Mouse (Mus musculus) gastrocnemius, postnatal 4 days (tissue): ENCODE data around the gene Slc19a1. TPM values are rescaled to one million over a fixed set of nuclear protein-coding genes. Genes with fewer than 3 reads are reported as not detected.
A peak's percentile ranks its signal among the peaks of the same experiment; 100 is the strongest.

Experiments used
- DNase-seq, 2 experiments: peaks; one replicate each; pipeline ENCODE4 v3.0.0; 2021 to 2022; ENCODE audit warnings: low spot score in 2 of 2, mixed read lengths in 2 of 2
- total RNA-seq, 2 experiments: library from RNA; stranded (reverse); gene quantifications; 2 replicates each; pipeline ENCODE4 v1.2.3; 2021

The Slc19a1 gene
- total RNA-seq, 2 experiments from 2014 or later, result 9.8 to 10.3 TPM

DNA sequence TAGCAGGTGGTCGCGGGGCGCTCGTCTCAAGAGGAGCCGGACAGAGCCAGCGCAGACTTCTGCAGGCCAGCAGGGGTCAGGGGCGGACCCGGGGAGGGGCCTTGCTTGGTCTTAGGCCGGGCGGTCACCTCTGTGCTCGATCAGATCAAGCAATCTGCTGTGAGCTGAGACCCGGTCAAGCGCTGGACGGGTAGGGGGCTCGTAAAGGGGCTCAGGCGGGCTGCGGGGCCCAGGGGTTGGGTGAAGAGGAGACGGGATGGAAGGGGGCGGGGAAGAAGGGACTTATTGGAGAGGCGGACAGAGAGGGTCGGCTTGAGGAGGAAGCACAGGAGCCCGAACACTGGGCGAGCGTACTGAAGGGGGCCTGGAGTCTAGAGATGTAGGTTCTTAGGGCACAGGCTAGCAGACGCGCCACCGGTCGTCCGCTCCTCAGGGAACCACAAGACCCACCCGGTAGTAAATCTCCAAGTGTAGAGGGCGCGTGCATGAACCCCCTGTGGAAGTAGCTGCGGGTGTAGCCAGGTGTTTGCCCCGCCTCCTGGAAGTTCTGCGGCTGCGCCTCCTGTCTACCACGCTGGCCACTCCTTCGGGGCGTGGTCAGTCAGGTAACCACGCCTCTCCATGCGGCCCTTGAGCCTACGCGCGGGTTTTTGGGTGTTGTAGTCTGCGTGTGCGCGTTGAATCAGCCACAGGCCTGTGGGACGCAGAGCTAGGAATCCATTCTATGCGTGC lies 716 bp downstream of the Slc19a1 start:
- DNase-seq, result peak; percentile 73 to 89

DNA sequence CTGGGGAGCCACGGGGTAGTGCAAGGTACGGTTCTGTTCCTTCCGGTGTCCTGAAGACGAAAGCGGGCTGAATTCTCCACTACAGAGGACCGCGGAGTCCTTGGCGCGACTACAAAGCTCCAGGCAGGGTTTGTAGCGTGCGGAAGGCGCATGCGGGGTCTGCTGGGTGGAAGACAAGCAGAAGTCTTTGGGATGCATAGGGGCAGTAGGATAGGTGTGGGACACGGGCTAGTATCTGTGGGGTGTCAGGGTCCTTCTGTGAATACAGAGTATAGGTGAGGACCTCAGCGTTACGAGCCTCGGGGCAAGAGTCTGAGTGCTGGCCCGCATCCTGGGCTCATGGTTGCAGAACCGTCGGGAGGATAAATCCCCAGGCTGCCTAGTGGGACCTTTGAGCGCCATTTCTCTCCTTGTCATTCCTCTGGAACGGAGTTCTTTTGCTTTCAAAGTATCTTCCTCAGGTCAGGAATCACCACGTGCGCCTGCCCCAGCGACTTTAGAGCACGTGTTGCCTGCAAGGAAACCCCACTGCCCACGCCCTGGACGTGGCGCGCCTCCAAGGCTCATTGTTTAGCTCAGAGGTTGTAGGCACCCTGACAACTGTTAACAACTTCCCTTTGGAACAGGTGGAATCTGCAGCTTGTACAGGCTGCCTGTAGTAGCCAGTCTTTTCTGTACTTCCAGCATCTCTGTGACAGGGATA lies 1.4 kb downstream of the Slc19a1 start:
- DNase-seq, result peak in 1 of 2 experiments; percentile 46

DNA sequence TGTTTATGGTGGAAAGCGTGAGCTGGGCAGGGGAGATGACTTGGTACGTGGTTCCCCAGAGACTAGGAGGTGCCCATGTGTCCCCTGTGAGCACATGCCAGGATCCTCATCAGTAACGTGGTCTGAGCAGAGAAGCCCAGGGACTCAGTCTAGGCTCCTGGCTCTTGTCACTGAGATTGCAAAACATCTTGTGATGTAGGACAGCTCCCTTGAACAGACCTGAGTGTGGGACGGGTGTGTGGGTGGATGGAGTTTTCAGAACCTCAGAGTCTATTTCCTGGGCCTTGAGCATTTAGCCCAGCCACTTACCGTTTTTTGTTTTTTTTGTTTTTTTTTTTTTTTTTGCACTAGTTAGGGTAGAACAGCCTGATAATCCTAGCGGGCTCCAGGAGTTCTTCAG lies 3.4 kb downstream of the Slc19a1 start:
- no peak for DNase-seq

DNA sequence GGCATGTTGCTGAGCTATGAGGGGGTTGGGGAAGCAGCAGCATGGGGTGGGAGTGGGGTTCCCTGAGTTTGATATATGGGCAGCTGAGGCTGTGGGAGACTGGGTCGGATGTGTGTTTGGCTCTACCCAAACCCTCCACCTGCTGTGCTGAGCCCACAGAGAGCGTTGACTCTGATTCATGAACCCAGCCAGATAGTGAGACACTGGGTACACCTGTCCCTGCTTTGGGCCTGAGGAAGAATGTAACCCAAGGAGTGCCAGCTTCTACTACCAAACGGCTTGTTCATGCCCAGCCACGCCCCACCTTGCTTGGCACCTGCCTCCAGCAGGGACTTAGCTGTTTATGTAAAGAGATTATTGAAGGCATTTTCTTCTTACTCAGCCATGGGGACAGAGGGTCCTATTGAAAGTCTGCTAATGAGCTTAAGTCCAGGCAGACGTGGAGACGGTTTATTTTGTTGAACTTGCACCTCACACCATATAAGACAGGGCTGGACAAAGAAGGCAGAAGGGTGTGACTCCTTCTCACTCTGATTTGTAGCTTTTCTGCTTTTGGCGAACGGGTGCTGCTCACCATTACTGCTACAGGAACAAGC lies 6.6 kb downstream of the Slc19a1 start:
- DNase-seq, result no peak

DNA sequence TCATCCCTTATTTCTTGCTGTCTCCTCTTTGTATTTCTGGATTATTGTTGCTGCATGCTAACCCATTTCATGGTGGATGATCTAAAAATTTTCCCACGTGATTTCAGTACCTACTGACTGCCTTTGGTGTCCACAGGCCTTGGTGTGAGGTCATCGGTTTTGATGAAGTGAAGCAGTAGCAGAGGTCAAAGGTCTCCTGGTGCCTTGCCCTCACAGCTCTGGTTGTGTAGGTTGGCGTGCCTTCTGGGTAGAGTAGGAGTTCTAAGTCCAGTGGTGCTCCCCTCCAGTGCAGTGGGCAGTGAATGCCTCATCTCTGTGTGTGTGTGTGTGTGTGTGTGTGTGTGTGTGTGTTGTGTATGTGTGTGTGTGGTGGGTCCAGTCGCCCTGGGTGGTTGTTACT lies 16.2 kb downstream of the Slc19a1 start:
- no peak for DNase-seq

DNA sequence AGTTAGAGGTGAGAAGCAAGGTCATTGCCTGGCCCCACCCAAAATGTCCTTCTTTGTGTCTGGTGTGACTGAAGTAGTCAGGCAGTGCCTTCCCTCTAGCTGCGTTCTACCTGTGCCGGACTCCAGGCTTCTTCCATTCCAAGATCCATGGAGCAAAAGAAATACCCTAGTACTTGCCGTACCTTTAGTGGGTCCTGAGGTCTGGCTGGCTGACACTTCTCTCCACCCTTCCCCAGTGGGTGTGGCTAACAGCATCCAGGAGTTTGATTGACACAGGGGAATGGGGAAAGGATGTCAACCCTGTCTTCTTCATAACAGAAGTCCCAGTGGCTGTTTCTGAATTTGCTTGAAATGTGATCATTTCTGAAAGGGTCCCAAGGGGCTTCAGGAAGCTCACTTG lies 16.6 kb downstream of the Slc19a1 start:
- DNase-seq, result no peak

DNA sequence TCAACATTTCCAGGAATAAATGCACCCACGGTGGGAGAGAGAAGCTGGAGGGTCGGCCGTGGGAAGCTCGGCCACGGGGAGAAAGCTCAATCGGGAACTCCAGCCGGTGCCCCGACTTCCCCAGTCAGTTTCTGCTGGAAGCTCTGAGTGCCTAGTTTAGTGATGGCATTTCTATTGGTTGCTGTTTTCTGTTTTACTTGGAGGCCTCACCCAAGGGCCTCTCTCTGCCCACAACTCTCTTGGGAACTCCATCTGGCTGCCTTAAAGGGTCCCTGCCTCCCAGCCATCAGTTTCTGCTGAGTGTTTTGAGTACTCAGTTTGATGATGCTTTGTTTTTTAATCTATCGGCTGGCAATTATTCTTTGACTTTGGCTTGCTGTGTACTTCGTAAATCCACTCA lies 24.7 kb downstream of the Slc19a1 start:
- no peak for DNase-seq

DNA sequence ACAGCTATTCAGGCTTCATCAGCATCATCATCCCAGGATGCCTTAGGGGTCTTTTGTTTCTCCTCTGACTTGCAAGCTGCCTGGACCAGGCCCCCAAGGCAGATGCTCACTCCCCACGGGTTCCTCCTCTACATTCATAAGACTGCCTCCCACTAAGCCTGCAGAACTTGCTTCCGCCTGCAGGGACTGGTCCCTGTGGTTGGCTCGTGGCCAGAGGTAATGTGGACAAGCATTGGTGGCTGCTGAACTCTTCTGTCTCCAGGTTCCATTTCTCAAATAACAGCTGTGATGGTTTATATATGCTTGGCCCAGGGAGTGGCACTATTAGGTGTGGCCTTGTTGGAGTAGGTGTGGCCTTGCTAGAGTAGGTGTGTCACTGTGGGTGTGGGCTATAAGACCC lies 29.4 kb downstream of the Slc19a1 start:
- DNase-seq, result no peak

DNA sequence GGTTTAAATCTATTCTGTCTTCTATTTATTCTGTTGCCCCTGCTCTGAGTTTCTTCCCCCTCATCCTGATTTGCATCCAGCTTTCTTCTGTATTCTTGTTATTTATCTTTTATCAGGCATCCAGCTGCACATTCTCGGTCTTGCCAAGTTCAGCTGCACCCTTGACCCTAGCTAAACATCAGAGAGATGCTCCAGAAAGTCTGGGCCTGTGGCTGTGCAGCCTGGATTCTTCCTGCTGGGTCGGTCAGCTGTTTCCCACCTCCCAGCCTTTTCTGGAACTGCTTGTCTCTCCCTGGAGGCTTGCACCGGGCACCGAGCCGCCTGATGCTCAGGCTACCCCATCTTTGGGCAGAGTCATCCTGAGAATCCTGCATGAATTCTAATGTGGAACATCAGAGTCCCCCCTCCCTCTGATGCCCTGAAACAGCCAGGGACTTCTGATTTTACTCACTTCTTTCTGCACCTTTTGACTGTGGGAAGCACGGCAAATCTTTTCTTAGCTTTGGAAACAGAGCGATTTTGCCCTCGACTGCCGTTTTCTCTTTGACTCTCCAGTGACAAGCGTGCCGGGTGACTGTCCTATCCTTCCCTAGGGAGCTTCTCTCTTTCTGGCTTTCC lies 30.5 kb downstream of the Slc19a1 start:
- DNase-seq, result peak in 1 of 2 experiments; percentile 56

DNA sequence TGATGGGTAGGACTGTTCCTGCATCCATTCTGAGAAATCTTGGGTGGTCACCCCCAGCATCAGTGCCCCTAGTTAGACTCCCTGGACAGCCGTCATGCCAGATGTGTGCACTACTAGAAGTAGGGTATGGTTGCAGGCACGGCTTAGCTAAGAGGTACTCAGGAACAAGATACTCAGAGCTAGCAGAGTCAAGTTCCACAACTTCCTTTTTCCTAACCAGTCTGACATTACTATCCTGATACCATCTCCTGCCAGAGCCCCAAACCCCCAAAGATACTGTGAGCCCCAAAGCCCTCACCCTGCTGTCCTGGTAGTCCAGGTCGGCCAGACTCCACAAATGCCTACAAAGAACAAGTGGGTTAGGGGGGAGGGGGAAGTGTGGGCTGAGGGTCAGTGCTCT lies 32.2 kb downstream of the Slc19a1 start:
- no peak for DNase-seq

DNA sequence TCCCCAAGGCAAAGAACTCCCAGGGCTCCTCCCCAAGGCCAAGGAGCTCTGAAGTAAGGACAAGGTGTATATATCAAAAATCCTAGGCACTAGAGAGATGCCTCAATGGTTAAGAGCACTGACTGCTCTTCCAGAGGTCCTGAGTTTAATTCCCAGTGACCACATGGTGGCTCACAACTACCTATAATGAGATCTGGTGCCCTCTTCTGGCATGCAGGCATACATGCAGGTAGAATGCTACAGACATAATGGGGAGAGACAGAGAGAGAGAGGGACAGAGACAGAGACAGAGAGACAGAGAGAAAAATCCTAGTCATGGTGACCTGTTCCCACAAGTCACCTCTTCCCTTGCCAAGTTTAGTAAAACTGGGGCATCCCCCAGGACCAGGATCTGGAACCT lies 32.6 kb downstream of the Slc19a1 start:
- no peak for DNase-seq

DNA sequence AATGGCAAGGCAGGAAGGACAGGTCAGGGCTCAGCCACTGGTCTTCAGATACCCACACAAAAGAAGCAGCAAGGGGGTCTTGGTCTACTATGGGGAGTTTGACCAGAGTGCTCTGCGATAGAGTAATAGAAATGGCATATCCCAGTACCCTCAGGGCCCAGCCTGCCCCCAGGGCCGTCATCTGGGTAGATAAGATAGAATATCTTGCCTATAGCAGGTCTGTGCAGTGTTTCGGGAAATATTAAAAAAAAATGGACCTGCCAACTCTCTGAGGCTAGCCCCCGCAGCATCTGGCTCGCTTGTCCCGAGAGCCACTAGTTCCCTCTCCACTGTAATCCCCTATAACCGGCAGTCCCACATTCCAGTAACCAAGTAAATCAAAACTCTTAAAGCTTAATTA lies 36.4 kb downstream of the Slc19a1 start:
- no peak for DNase-seq

DNA sequence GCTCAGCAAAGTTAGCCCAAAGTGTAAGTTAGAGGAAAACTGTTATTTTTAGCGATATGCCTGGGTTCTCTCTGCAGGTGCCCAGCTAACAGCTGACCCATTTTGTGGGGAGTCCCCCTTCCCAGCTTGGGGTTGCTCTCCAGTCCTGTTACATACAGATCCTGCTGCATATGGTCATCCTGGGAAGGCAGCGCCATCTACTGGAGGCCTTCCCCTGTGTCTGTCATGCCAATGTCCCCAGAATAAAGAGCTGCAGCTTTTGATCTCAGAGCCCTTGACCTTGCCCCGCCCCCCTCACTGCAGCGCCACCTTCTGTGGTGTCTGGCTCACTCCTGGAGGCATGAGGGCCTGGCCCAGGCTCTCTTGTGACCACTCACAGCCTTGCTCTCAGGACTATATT lies 38.0 kb downstream of the Slc19a1 start:
- peak in 1 of 2 experiments; percentile 57 for DNase-seq

DNA sequence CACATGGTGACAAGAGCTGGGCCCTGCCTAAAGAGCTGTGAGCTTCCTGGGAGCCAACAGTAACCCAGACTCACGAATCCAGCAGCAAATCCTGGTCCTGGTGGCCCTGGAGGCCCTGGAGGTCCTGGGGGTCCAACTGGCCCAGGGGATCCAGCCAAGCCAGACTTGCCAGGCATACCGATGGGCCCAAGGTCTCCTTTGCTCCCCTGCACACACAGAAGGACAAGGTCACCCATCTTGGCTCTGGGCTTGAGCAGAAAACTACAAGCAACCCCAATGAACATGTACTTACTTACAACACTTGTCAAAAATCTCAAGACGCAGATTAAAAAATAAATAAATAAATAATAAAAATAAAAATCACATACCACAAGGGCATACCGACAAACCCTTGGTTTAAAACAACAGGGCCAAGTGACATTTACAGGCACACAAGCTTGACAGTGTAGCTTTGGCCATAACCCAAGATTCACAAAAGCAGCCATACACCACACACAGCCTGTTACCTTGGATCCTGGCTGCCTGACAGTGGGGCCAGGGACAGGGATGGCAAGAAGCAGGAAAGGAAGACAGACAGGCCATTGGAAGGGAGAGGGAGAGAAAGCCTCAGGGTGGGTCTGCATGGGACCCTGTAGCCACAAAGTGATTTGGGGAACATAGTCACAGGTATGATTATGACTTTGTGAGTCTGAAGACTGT lies 42.4 kb downstream of the Slc19a1 start:
- DNase-seq, result no peak

DNA sequence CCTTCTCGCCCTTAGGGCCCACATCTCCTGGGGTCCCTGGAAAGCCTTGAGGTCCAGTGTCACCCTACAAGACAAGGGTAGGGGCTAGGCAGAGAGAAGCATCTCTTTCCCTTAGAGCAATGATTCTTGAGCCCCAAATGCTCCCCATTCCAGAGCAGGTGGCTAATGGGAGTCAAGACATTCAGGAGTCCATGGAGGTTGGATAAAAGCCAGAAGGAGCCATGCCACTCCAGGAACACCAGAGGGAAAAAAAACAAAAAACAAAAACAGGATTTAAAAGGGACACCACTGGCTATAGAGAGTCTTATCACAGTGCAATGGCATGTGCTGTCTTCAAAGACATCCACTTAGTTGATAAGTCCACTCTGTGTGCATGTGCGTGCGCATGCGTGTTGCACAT lies 46.4 kb downstream of the Slc19a1 start:
- no peak for DNase-seq

DNA sequence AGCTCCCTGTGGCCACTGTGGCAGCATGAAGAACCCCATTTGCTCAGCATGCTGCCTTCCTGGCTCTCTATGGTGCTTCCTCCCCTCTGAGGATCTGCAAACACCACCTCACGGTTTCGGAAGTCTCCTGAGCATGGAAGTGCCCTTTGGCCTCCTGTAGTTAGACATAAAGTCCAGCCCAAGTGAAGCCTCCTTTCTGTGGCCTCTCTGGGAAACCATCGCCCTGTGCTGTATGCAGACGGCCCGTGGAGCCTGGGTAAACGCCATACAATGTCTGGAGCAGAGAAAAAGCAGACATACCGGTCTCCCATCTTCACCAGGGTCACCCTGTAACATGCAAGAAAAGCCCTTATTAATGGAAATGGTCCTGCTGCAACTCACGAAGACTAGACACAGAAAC lies 46.9 kb downstream of the Slc19a1 start:
- DNase-seq, result no peak

DNA sequence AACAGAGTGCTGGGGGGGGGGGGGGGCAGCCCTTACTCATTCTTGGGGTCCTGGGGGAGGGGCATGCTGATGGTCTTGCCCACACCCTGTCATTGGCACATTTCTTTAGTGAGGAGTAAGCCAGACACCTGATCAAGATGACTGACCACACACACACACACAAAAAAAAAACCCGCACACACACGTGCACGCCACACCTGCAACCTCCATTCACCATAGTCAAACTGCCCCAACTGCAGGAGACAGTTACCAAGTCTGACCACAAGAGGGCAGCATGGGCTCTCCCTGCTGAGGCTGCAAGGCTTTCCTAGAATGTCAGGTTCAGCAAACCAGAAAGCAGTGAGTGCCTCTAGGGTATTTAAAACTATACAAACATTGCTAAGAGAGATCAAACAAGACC lies 50.4 kb downstream of the Slc19a1 start:
- peak; percentile 55 to 65 for DNase-seq

DNA sequence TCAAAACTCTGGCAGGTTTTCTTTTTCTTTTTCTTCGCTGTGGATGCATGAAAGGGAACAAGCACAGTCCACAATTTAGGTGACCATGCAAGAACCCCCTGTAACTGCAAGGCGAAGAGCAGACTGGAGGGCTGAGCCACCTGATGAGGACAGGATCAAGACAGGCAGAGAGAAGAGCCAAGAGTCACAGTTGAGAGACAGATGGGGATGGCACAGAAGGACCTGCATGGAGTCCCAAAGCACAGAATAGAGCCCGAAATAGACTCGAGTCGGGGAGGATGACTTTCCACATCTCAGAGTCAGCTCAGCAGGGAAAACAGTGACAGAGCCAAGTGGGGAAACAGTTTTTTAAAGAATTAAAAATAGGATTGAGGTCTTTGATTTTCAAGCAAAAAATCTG lies 50.9 kb downstream of the Slc19a1 start:
- no peak for DNase-seq

DNA sequence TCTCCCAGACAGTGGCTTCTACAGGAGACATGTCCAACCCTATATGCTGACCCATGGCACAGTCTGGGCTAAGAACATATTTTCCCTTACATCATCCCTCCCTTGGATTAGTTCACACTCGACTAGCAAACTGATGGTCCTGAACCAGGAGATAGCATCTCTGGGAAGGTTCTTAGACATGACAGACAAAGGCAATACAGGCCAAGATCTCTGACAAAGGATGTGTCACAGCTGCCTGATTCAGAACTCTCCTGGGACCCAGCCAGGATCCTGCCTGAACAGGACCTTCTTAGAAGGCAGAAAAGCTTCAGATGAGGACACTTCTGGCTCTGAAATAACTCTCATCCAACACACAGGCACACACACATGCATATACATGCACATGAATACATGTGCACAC lies 52.5 kb downstream of the Slc19a1 start:
- no peak for DNase-seq

DNA sequence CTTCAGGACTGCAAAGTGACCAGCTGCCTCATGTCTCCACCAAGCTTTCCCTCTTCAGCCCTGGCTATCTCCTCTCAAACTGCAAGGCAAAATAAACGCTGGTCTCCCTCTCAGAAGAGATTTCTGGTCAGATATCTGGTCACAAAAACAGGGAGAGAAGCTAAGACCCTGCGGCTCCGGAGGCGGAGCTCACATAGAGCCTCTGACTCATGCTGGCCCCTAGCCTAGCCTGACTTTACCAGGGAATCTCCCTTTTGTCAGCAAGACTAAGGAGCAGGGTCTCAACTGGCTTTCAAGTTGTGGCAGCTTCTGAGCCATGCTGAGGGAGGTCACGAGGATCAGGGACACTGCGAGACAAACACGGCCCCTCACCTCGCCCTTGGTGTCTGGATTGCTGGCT lies 57.3 kb downstream of the Slc19a1 start:
- peak in 1 of 2 experiments; percentile 71 for DNase-seq

DNA sequence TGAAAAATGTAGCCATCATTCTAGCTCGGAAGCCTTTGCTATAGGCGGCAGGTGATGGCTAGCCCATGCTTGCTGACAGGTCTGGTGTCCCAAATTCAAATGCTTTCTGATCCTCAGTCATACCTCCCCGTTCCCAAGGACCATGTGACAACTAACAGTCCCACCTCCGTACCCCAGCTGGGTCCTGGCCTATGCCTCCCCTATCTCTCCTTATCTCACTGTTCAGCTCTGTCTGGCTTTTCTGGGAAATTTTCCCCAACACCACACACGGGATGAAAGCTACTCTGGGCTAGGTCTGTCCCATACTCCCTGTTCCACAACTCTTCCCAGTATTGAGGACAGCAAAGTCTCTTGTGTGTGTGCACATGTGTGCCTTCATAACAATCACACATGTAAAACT lies 58.0 kb downstream of the Slc19a1 start:
- DNase-seq, result no peak
